Mouse (Mus musculus): ENCODE results near the gene Olfr549.

The Olfr549 gene

GRCm38 (mm10) chr7:102549570-102549969, at the start of gene Olfr549:
Gene Olfr549, plus strand, starts transcription at chr7:102549870.
- DNase-seq (ENCODE audit: low spot score in 2 of 2), result no peak

- no peak for DNase-seq (ENCODE audit: low spot score in 2 of 2)
Observed at GRCm38 (mm10) chr7:102501986-102502385, 47.7 kb upstream of the Olfr549 start.

- peak; percentile 70 to 81 for DNase-seq (ENCODE audit: low spot score in 2 of 2)
Observed at GRCm38 (mm10) chr7:102506848-102507247, 42.8 kb upstream of the Olfr549 start.

- DNase-seq (ENCODE audit: low spot score in 2 of 2), result no peak
Observed at GRCm38 (mm10) chr7:102508066-102508465, 41.6 kb upstream of the Olfr549 start.

- DNase-seq (ENCODE audit: low spot score in 2 of 2), result no peak
Observed at GRCm38 (mm10) chr7:102508666-102509065, 41.0 kb upstream of the Olfr549 start.

- DNase-seq (ENCODE audit: low spot score in 2 of 2), result no peak
Observed at GRCm38 (mm10) chr7:102509726-102510125, 39.9 kb upstream of the Olfr549 start.

- DNase-seq (ENCODE audit: low spot score in 2 of 2), result no peak
Observed at GRCm38 (mm10) chr7:102511927-102512326, 37.7 kb upstream of the Olfr549 start.

GRCm38 (mm10) chr7:102512814-102513435, 36.7 kb upstream of the Olfr549 start:
- DNase-seq (ENCODE audit: low spot score in 2 of 2), result peak; percentile 81 to 82

GRCm38 (mm10) chr7:102514144-102514543, 35.5 kb upstream of the Olfr549 start:
- DNase-seq (ENCODE audit: low spot score in 2 of 2), result no peak

- DNase-seq (ENCODE audit: low spot score in 2 of 2), result no peak
Observed at GRCm38 (mm10) chr7:102516261-102517050, 33.2 kb upstream of the Olfr549 start.

- no peak for DNase-seq (ENCODE audit: low spot score in 2 of 2)
Observed at GRCm38 (mm10) chr7:102517051-102517335, 32.7 kb upstream of the Olfr549 start.

GRCm38 (mm10) chr7:102529052-102529451, 20.6 kb upstream of the Olfr549 start:
- no peak for DNase-seq (ENCODE audit: low spot score in 2 of 2)

- no peak for DNase-seq (ENCODE audit: low spot score in 2 of 2)
Observed at GRCm38 (mm10) chr7:102534449-102534848, 15.2 kb upstream of the Olfr549 start, which contains the start of gene Olfr547. Gene Olfr547, plus strand, starts transcription at chr7:102534749.

GRCm38 (mm10) chr7:102540596-102540995, 9.1 kb upstream of the Olfr549 start, which contains the start of gene Olfr548-ps1:
Gene Olfr548-ps1, plus strand, starts transcription at chr7:102540896.
- no peak for DNase-seq (ENCODE audit: low spot score in 2 of 2)

GRCm38 (mm10) chr7:102541251-102541650, 8.4 kb upstream of the Olfr549 start:
- no peak for DNase-seq (ENCODE audit: low spot score in 2 of 2)

- DNase-seq (ENCODE audit: low spot score in 2 of 2), result no peak
Observed at GRCm38 (mm10) chr7:102553279-102553678, 3.6 kb downstream of the Olfr549 start.

GRCm38 (mm10) chr7:102564999-102565997, 15.6 kb downstream of the Olfr549 start, which contains the start of gene Trim21:
Gene Trim21, minus strand, starts transcription at chr7:102565486.
- DNase-seq (ENCODE audit: low spot score in 2 of 2), result peak in 1 of 2 experiments; percentile 37

GRCm38 (mm10) chr7:102566219-102566618, 16.5 kb downstream of the Olfr549 start:
- DNase-seq (ENCODE audit: low spot score in 2 of 2), result no peak

GRCm38 (mm10) chr7:102571142-102571541, 21.5 kb downstream of the Olfr549 start, which contains the start of gene Olfr550:
Gene Olfr550, plus strand, starts transcription at chr7:102571442.
- DNase-seq (ENCODE audit: low spot score in 2 of 2), result no peak

GRCm38 (mm10) chr7:102573174-102573830, 23.6 kb downstream of the Olfr549 start:
- DNase-seq (ENCODE audit: low spot score in 2 of 2), result no peak

GRCm38 (mm10) chr7:102575998-102576397, 26.3 kb downstream of the Olfr549 start:
- DNase-seq (ENCODE audit: low spot score in 2 of 2), result no peak

Measured in frontal cortex, postnatal 25 days (tissue).